Mouse (Mus musculus) layer of hippocampus, postnatal 10 days (tissue): ENCODE measurements at regions not wholly inside any gene's neighbourhood (a gene's known extent, or its start where the extent isn't known, plus 50 kb on each side); places are given as distances from the start of the nearest gene placed in this dataset.

Experiments used
- DNase-seq, 2 experiments: peaks; one replicate each; pipeline ENCODE4 v3.0.0; 2021; ENCODE audit warnings: low spot score in 2 of 2

DNA sequence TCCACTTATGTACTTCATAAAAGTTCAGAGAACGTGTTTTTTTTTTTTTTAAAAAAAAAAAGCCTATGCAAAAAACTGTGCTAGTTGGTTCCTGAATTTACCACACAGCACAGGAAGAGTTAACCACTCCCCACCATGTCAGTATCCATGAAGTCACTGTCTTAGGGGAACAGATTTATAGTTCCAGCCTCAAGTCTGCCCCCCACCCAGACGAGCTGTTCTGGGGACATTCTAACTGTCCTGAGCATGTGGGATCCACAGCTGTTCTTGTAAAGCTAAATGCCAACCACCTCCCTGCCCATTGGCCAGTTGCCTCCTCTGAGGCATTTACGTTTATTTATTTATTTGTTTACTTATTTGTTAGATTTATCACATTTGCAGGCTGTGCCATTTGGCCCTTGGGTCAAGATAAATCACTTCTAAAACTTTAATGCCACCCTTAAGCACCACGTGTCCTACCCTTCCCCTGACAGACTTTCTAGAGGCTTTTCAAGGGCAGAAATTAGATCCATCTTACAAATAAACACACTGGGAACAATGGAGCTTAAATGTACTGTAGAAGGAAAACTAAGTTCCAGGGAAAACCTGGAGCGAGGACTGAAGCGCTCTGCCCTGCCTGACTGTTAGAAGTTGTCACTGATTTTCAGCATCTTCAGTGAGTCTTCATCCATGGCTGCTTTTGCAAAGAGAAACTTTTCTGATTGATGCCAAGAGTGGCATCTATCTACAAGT is 343.7 kb upstream of the Nfe2l3 start:
- DNase-seq: no peak

DNA sequence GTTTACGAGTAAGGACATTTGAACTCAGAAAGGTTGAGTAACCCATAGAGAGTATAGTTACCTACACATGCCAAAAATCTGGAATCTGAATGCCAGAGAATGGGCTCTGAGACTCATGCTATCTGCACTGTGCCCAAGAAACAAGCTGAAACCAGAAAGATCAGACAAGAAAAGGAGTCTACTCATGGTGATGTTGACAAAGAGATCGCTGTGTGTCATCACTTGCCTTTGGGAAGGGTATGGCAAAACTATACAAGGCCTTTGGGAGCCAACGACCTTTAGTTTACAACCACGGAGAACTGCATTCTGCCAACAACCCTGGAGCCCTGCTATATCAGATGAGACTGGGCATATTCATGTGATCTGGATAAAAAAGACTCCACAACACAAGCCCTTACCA is 339.3 kb upstream of the Nfe2l3 start:
- no peak for DNase-seq

DNA sequence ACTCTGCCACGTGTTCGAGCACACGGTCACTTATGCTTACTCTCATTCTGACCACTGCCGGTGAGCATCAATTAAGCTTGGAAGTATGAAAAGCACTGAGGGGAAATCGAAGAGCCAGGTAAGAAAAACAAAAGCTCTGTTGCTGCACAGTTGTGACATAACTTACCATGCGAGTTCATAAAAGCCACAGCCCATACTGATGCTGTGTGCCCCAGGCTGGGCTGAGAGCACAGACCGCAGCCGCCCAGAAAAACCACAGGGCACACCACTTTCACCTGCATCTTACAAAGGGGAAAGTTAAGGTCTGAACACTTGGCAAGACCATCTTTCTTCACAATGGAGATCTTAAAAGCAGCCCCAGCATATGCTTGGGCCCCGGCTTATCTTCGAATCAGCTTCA is 338.2 kb upstream of the Nfe2l3 start:
- DNase-seq: no peak

DNA sequence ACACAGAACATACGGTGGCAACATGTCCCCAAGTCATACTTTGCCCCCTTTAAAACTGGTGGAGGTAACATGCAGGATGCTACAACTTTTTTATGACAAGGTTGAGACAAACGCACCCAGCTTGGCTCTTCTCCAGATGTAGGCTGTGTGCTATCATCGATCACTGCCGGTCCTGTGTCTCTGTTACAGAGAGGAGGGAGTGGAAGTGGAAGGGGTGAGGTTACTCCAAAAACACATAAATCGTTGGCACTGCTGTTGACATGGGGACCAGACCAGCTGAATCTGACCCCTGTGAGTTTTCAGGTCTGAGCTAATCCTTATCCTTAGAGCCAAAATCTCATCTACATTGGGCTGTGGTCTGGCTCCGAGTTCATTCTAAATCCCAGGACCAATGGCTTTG is 335.0 kb upstream of the Nfe2l3 start:
- DNase-seq: no peak

DNA sequence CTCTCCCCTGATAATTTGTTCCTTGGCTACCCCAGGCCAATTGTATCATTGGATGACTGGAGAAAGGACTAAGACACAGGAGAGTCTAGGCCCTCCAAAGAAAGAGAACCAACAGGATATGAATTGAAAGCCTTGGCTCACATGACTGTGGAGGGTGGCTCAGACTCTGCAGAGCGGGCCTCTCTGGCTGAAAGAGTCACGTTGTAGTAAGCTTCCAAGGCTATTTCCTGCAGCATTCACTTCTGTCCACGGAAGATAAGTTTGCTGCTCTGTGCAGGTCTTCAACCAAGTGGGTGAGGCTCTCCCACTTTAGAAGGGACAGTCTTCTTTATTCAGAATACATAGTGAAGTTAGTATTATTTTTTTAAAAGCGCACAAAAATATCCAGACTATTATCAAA is 332.1 kb upstream of the Nfe2l3 start:
- no peak for DNase-seq

DNA sequence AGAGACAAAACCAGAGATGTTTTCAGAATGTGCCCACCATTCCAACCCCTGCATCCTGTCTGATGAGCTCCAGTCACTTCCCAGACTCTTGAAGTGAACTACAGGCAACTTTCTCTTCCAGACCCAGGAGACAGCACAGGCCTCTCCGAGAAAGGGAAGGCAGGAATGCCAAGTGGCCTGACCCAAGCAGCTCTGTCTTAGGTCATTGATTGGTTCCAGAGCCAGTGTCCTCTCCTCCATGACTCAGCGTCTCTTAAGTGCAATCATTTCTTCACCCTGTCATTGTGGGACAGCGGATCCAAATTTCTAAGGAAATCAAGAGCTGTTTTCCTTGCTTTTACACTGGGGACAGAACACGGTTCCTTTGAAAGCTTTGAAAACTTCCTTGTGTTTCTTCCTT is 329.2 kb upstream of the Nfe2l3 start:
- no peak for DNase-seq

DNA sequence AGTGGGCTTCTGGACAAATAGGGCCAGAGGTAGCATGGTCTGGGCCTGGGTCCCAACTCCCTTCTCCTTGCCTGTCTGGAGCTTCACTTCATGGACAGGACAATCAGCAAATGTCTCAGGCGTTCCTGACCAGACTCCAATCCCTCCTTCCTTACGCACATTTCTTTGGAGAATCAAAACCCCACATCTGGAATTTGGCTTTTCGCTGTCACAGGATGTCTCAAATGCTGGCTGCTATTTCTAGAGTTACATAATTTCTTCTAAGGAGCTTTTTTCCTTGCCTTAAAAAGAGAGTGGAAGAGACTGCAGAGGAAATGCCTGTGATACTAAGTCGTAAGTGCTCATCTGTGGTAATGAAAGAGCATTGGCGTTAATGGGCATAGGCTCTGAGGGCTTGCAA is 328.1 kb upstream of the Nfe2l3 start:
- no peak for DNase-seq

DNA sequence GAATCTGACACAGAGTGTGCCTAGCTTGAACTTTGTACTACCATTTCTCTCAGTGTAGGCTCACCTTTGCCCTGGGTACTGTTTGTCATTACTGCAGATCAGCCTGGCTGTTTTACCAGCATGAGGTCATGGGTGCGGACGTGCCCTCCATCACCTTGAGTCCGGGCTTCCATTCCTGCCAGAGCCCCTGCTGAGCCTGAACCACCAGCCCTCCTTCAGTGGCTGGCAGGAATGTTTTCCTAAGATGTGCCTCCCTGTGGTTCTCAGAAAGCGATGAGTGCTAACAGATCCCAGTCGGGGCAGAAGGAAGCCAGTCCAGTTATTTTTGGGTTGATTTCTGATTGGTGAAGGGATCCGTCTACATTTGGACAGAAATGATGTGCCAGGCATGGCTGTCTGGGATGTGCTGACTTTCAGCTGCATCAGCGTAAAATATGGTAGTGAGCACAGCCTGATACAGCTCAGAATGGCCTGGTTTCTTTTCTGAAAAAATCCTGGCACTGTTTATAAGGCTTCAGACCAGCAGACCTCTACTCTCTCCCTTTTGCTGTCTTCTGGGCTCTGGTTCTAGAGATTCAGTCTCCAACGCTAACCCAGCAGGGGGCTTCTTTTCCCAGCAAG is 324.0 kb upstream of the Nfe2l3 start:
- no peak for DNase-seq

DNA sequence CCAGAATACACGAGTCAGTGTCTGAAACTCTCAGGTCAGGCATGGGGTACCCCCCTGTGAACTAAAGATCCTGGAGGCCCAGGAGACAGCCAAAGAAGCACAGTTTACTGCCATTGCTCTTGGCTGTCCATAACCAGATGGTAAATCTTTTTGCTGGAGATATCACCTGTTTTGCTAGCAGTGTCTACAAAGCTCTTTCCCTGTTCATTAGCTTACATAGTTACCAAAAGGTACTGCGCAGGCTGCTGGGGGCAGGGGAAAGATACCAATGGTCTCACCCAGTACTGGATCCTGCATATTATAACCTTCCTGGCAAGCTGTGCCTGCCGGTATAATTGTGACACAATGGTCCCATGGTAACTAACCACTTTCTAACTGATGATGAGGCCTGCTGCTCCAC is 321.9 kb upstream of the Nfe2l3 start:
- no peak for DNase-seq

DNA sequence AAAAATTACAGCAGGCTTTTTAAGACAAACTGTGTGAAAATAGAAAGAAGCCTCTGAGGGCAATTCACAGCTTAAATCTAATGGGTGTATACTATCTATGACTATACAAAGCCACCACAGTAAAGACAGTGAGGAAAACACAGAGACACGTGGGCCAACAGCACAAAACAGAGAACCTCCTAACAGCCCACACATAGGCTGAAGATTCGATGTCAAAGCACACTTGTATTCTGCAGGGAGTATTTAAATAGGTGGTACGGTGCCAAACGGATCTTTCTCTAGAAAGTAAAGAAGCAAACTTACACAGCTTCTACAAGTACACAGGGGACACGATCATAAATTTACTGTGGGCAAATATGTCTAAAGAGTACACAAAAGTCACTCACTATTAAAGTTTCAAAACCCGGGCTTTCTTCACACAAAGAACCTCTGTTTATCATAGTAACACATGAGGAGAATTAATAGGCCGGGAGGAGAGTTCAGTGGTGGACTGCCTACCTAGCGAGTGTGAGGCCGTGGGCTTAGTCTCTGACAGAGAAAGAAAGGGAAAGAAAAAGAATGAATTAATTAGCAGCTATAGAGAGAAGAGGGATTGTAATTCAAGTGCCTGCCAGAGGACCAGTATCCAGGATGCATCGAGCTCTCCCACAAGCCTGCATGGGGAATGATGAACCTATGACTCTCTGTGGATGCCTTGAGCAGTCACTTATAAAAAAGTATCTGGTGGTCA is 317.7 kb upstream of the Nfe2l3 start:
- no peak for DNase-seq

DNA sequence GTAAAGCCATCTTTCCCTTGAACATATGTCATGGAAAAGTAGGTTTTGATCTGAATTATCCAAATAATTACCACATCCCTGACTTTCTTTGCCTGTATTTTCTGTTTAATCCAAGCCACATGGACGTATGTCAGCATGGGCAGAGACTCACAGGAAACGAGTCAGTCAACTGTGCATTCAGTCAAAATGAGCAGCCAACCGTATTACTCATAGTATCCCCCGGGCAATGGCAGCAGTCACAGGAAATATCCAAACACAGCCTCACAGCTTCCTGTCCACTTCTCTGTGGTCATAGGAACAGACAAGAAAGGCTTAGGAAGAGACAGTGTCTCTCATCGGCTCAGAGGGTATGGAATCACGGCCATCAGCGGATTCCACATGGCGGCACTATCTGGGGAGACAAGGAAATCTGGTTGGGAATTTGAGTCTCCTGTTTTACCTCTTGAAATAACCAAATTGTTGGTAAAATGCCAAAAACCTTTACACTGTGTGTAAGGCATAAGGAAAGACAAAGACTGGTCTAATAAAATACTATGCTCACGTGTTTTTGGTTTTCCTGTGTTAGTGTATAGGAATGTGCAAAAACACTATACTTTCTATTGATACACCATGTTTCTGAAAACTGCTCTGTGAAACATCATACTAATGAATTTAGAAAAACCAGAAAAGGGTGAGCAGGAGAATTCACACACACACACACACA is 313.5 kb upstream of the Nfe2l3 start:
- DNase-seq: no peak

DNA sequence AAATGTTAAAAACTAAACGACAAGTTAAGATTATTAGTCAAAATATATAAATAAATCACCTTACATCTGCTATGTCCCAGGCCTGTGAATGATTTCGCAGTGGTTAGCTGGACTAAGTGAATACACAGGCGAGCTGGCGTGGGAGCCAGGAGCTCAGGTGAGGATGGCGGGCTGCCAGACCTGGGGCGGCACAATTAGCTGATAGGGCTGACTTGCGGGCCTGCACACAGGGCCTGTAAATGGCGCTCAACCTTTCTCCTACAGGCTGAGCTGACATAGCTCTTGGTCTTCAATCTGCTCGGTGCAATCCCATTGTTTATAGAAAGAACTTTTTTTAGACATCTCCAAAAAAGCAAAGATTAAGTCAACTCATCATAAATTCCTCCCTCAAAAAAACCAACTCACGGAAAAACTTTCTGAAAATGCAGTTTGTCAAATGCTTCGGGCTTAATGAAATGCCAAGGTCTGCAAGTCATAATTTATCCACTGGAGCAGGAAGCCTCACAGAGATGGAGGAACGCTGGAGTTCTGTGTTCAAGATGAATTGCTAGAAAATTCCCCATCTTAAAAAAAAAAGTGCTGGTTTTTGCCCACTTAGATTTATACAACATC is 312.7 kb upstream of the Nfe2l3 start:
- DNase-seq: no peak

DNA sequence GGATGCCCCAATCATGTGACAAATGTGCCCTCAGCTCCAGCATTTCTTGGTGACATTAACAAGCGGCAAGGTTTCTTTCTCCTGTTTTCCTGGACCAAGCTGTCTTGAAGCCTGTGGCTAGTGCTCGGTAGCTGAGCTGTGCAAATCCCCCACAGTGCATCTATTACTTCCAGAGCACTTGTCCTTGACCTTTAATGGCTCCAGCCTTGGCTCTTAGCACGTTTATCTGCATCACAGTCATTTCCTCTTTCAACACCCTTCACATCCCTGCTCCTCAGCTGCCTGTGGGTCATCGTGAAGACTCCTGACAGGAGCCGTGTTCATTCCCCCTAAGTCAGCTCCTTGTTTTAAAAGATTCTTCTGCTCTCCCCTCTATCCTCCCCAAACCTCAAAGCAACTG is 309.5 kb upstream of the Nfe2l3 start:
- no peak for DNase-seq

DNA sequence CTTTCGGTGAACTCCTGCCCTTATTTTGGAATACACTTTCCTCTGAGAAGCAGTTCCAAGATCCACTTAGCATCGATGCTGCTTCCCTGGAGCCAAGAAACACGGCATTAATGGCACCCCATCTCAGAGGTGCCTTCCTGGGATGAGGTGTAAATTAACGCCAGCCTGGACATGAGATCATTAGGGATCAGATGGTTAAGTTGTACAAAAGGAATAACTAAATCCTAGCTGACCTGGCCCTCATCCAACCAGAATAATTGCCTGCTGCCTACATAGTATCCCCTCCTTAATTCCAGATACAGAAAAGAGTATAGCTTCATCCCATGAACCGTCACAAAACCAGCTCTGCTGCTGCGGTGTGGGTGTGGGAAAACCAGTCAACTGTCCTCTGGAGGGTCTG is 304.6 kb upstream of the Nfe2l3 start:
- DNase-seq: no peak

DNA sequence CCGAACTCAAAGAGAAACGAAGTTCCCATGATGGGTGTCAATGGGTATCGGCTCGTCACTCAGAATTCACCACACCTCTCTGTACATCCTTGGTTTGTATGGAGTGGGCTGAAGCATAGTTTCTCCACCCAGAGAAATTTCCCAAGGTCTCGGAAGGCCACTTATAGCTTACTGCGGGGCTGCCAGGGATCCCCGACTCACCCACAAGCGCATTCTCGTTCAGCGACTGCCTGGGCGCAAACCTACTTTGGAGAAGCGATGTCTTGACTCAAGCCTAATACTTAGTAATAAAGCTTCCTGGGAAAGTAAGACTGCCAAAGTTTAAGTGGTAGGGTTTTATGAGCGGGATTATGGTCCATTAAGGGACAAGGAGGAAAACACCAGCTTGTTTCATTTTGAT is 303.4 kb upstream of the Nfe2l3 start:
- DNase-seq: no peak

DNA sequence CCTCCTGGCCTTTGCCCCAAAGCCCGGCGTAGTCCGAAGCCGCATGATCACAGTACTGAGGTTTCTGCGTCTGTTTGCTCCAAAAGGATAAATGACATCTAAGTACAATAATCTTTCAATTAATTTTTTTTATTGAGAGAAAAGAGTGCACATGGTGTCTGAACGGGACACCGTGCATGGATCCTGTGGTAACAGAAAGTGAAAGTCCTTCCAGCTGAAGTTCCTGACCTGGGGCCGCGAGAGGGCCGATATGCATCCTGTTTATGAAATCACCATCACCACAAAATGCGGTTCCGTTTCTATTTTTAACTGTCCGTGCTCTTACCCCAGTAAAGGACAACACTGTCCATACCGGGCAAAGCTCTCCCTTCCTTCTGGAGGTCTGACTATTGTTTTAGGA is 302.9 kb upstream of the Nfe2l3 start:
- DNase-seq: no peak

DNA sequence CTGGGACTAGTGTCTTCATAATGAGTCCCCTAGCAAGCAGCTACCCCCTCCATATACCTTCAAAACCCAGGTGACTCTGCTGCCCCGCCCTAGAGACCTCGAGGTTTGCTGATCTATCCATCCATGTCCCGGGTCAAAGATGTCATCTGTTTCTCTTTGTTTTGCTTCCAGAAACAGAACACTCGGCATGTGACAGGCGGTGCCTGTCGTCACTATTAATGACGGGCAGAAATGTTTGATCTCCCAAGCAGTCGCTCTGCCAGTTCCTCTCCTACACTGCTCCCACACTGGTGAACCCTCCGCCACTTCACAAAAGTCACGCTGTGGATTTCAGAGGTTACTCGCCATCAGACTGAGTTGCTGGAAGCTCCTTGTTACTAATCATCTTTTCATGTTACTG is 287.7 kb upstream of the Nfe2l3 start:
- no peak for DNase-seq

DNA sequence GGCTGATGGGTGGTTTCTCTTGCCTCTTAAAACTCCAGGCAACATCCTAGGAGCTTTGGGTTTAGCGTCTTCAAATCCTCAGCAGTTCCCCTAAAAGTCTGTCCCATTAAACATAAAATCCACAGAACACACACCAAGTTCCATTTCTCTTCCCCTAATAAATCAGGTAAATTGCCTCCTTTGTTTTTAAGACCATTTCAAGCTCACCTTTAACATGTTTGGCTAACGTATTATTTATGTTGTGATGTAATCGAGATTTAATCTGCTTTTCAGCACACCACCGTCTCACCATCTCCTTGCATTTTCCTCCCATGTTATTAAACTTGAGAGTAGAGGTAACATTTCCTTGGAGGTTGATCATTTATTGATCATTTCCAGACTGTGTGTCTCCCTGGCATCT is 286.6 kb upstream of the Nfe2l3 start:
- no peak for DNase-seq

DNA sequence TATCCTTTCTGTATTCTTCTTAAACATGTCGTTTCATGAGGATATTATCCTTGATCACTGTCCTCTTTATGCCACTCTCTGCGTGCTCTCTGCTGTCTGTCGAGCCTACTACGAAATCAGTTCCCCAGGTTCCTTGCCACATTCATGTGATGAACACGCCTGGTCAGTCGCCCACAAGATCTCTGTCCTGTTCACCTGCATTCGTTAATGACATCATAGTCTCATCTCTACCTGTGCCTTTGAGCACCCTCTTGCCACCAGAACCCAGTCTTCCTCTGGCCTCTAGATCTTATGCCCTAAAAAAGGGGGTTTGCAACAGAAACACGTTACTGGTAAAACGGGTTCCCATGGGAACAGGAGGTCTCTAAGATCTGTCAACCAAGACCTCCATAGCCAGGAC is 283.6 kb upstream of the Nfe2l3 start:
- DNase-seq: no peak

DNA sequence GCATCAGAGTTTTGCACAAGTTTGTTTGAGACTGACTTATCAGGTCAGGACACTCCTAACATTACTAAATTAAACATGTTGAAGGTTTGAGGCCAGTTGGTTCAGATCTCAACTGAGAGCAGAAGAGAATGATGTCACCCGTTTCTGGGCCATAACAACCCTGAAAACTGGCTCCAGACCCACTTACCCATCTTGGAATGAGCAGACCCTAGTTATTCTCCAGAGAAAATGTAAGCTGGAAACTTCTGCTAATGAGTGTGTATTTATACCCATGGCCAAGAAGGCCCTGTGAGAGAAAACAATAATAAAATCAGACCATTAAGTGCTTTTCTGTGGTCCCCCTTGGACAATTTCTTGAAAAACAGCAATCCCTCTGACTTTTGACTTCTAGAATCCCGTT is 282.4 kb upstream of the Nfe2l3 start:
- DNase-seq: no peak

DNA sequence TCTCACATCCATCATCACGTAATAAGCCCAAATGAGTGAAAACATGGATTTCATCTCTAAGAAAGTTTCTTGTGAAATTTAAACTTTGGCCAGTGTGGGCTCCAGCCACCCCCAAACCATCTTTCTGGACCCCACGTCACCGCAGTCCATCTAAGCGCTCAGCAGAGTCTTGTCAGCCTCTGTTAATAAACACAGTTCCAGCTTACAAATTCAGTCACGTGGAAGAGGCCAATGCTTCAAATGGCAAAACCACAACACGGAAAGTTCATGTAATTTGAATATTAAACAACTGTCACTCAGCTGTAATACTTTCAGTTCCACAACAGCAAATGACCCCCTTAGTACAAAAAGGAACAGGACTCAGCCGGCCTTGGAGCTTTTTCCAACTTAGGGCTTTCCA is 282.0 kb upstream of the Nfe2l3 start:
- no peak for DNase-seq

DNA sequence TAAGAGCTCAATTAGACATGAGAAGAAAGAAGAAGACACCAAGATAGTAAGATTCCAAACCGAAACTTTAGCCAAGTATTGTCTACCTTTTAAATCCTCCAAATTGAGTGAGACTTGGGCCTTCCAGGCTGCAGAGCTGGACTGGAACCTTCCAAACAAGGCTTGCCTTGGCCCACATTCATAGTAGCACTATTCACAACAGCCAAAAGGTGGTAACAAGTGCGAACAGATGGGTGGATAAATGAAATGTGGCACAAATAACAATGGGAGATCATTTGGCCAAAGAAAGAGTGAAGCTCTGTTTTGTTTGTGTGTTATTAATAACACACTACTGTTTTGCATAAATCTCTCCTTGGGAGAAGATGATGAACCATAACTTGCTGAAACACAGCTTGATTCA is 281.6 kb upstream of the Nfe2l3 start:
- DNase-seq: no peak
